Mouse (Mus musculus) limb, embryonic 14.5 days (tissue): ENCODE measurements around the gene Cox6b1. TPM values are rescaled to one million over a fixed set of nuclear protein-coding genes. Genes with fewer than 3 reads are reported as not detected.

Source experiments
- ATAC-seq: fragments of 200-750 bp; cut with Nextera tagmentation; 2 replicates; pipeline ENCODE4 v1.8.0; 2017; ENCODE audit warnings: low read depth, moderate number of reproducible peaks, moderate TSS enrichment; ENCODE audit not compliant: low FRiP score
- DNase-seq: peaks from one replicate; pipeline ENCODE4 v3.0.0-alpha.2; 2015; ENCODE audit warnings: low spot score
- H3K27ac ChIP-seq: fragments of 300-500 bp; sonication (generic); replicated peaks from 2 replicates; pipeline ENCODE4 v1.5.1; 2014; ENCODE audit warnings: low read depth, mild to moderate bottlenecking, low read length, moderate library complexity, mixed read lengths
- H3K27me3 ChIP-seq: fragments of 300-500 bp; sonication (generic); 2 replicates; pipeline ENCODE4 v1.6.1; 2014; ENCODE audit warnings: low read length, mixed read lengths; ENCODE audit not compliant: control insufficient read depth, insufficient read depth
- H3K36me3 ChIP-seq: fragments of 300-500 bp; sonication (generic); 2 replicates; pipeline ENCODE4 v1.6.1; 2014; ENCODE audit warnings: mild to moderate bottlenecking, low read length, moderate library complexity, mixed read lengths; ENCODE audit not compliant: control insufficient read depth, insufficient read depth
- H3K4me1 ChIP-seq: fragments of 300-500 bp; sonication (generic); 2 replicates; pipeline ENCODE4 v1.6.1; 2014; ENCODE audit warnings: antibody characterized with exemption, low read length, mixed read lengths; ENCODE audit not compliant: control insufficient read depth, insufficient read depth
- H3K4me2 ChIP-seq: fragments of 300-500 bp; sonication (generic); replicated peaks from 2 replicates; pipeline ENCODE4 v1.6.1; 2014; ENCODE audit warnings: low read depth, mild to moderate bottlenecking, low read length, moderate library complexity; ENCODE audit not compliant: severe bottlenecking
- H3K4me3 ChIP-seq: fragments of 300-500 bp; sonication (generic); replicated peaks from 2 replicates; pipeline ENCODE4 v1.5.1; 2014; ENCODE audit warnings: low read length
- H3K9ac ChIP-seq: fragments of 300-500 bp; sonication (generic); 2 replicates; pipeline ENCODE4 v1.6.1; 2014; ENCODE audit warnings: mild to moderate bottlenecking, low read depth, low read length, moderate library complexity; ENCODE audit not compliant: severe bottlenecking
- H3K9me3 ChIP-seq: fragments of 300-500 bp; sonication (generic); 2 replicates; pipeline ENCODE4 v1.6.1; 2016; ENCODE audit warnings: low read length; ENCODE audit not compliant: control insufficient read depth
- POLR2A ChIP-seq: fragments of 200-500 bp; IDR thresholded peaks from 2 replicates; pipeline ENCODE4 v1.8.0; 2012; ENCODE audit warnings: inconsistent platforms, mild to moderate bottlenecking, moderate library complexity, borderline replicate concordance; ENCODE audit not compliant: insufficient read depth, insufficient read length; ENCODE audit errors: extremely low read depth
- WGBS: fragments of 180-500 bp; shearing (Covaris S2); extraction: QIAGEN DNeasy Blood & Tissue Kit; methylation state at CpG from one replicate; pipeline ENCODE4 v1.1.7; 2014; 5-methylcytosine and 5-hydroxymethylcytosine counted together
- polyA plus RNA-seq, 2 experiments: library from polyadenylated mRNA; depleted of rRNA in 1 of 2; stranded (reverse) in 1 of 2; unstranded in 1 of 2; fragments of >200 nt; fragmentation: Nextera tagmentation in 1 of 2; extraction: Ambion mirVana in 1 of 2; gene quantifications; 2 replicates each; pipeline versions ENCODE4 v1.2.1 to v1.2.3; 2012 to 2014

The Cox6b1 gene
- polyA plus RNA-seq, 2 experiments, result 677 to 875 TPM

DNA sequence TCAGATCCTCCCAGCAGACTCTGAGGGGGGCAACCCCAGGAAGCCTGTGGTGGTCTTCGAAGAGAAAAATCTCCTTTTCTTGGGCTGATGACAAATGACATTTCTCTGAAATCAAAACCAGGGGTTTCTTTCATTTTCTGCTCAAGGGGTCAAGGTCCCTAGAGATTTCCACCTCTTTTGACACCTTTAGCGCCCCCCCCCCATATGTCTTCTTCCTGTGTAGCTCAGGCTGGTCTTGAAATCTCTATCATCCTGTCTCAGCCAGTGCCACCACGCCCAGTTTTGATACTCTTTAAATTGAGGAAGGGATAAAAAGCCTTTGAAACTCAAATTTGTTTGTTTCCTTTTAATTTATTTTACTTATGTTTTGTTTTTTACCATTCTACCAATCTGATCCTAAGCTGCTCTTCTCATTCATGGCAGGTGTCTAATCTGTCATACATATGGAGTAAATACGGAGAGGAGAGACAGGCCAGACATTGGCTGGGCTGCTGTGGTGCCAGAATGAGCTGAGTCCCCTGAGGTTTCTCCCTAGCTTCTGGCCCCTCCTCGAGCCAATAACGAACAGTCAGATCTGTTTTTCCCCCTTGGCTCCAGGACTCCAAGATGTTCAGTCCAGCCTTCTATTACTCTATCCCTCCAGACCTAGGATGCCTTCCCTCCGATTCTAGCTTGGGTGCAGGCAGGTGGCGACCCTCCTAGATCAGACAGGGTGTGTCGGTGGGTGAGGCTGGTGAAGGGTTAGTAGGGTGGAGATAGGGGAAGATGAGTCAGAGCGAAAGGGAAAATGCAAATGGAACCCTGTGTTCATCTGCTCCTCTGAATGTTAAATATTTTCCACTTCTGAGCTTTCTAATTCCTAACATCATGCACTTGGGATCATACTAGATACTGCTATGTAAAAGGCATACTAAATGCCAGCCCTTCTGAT lies 32.1 kb downstream of the Cox6b1 start:
- whole genome bisulfite sequencing, result 76% methylated on average over 10 of the region's 10 CpGs
- Histone ChIP-seq H3K4me1 (peaks cover 3% of the 10 kb centered on the region; the same call in 1 of the 2 replicates), H3K36me3 (no peaks in the 10 kb centered on the region), H3K4me3 (no peak overlapping the region), H3K27me3 (no peaks in the 10 kb centered on the region), H3K9me3 (no peaks in the 10 kb centered on the region), H3K27ac (no peak overlapping the region), H3K4me2 (no peak overlapping the region), H3K9ac (no peak overlapping the region)
- TF ChIP-seq POLR2A, result no peak
- DNase-seq (no peak), ATAC-seq (no peak)

DNA sequence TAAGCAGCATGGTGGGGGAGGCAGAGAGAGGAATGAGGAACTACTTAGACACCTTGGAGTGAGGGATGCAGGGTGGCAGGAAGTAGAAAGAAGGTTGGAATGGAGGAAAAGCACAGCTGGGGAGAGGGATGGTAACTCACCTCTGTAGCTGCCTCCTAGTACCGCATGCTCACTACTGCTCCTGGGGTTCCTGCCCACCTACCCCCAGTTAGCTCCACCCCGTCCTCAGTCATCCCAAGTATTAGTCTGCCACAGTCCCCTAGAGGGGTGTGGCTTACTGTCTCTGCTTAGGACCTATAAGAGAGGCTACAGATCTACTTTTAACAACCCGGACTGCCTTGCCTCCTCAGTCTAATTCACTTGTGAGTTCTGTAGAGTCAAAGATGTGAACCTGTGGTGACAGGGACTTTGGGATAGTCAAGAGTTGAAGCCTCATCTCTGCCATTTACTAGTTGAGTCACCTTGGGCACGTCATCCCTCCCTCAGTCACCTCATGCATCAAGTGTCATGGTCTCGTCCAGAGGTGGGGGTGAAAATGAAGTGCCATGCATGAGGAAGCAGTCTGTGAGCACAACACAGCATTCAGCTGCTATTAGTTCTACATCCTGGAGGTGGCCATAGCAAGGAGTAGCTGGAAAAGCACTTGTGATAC lies 33.1 kb downstream of the Cox6b1 start:
- H3K4me3 ChIP-seq, result no peak overlapping the region
- no peaks in the 10 kb centered on the region for H3K9me3 ChIP-seq
- no peaks in the 10 kb centered on the region for H3K27me3 ChIP-seq
- 39% methylated on average over 5 of the region's 5 CpGs for WGBS
- peaks cover 3% of the 10 kb centered on the region; the same call in 1 of the 2 replicates for H3K4me1 ChIP-seq
- TF ChIP-seq POLR2A, result no peak
- H3K27ac ChIP-seq, result no peak overlapping the region
- H3K4me2 ChIP-seq, result no peak overlapping the region
- H3K9ac ChIP-seq, result no peak overlapping the region
- H3K36me3 ChIP-seq, result no peaks in the 10 kb centered on the region
- DNase-seq (no peak), ATAC-seq (no peak)

- TF ChIP-seq POLR2A, result no peak
Measured at GRCm38 (mm10) chr7:30591605-30591951, 34.4 kb downstream of the Cox6b1 start.

DNA sequence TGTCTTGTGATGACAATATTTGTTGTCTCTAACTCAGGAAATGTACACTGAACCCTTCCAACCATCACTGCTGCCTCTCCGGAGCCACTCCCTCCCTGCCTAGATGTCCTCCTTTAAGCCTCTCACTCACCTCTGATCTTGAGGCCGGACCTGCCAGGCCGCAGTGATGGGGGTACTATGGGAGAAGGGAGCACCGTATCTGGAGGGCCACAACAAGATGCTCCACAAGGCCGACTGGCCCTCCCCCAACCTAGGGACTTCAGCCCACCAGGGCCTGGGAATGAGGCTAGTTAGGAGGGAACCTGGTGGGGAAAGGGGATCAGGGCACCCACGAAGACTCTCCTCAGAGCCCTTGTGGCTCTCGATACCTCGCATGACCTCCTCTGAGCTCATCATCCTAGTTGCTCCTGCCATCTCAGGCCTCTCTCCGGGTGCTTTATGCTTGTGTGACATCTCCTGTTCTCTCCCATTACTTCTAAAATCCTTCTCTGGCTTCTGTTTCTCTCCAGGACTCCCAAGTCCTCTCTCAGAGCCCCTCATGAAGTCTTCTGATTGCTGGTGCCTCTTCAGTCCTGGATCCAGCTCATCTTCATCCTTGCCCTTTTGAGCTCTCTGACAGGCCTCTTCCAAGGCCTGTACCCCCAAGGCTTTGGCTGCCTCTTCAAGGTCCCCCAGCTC lies 34.9 kb downstream of the Cox6b1 start:
- Histone ChIP-seq H3K4me3 (no peak overlapping the region), H3K4me1 (peaks cover 14% of the 10 kb centered on the region), H3K27me3 (no peaks in the 10 kb centered on the region), H3K4me2 (no peak overlapping the region), H3K36me3 (peaks cover 7% of the 10 kb centered on the region), H3K27ac (no peak overlapping the region), H3K9ac (no peak overlapping the region), H3K9me3 (no peaks in the 10 kb centered on the region)
- 82% methylated on average over 9 of the region's 9 CpGs for WGBS
- no peak for DNase-seq
- no peak for TF ChIP-seq POLR2A
- no peak for ATAC-seq

More at GRCm38 (mm10) chr7:30591605-30591951, 34.4 kb downstream of the Cox6b1 start:
- no peak for ATAC-seq
- H3K36me3 ChIP-seq, result peaks cover 2% of the 10 kb centered on the region
- DNase-seq, result no peak
- no peak overlapping the region for H3K4me2 ChIP-seq
- no peaks in the 10 kb centered on the region for H3K9me3 ChIP-seq
- H3K9ac ChIP-seq, result no peak overlapping the region
- peaks cover 14% of the 10 kb centered on the region for H3K4me1 ChIP-seq
- WGBS, result 43% methylated on average over 4 of the region's 4 CpGs
- no peak overlapping the region for H3K27ac ChIP-seq
- H3K27me3 ChIP-seq, result no peaks in the 10 kb centered on the region
- H3K4me3 ChIP-seq, result no peak overlapping the region
